Mouse (Mus musculus): ENCODE measurements around the gene Ntn1. TPM values are rescaled to one million over a fixed set of nuclear protein-coding genes. Genes with fewer than 3 reads are reported as not detected.
A peak's percentile ranks its signal among the peaks of the same experiment; 100 is the strongest.

Ntn1 gene
- polyA plus RNA-seq, 1 experiment, result 15.6 TPM

DNA sequence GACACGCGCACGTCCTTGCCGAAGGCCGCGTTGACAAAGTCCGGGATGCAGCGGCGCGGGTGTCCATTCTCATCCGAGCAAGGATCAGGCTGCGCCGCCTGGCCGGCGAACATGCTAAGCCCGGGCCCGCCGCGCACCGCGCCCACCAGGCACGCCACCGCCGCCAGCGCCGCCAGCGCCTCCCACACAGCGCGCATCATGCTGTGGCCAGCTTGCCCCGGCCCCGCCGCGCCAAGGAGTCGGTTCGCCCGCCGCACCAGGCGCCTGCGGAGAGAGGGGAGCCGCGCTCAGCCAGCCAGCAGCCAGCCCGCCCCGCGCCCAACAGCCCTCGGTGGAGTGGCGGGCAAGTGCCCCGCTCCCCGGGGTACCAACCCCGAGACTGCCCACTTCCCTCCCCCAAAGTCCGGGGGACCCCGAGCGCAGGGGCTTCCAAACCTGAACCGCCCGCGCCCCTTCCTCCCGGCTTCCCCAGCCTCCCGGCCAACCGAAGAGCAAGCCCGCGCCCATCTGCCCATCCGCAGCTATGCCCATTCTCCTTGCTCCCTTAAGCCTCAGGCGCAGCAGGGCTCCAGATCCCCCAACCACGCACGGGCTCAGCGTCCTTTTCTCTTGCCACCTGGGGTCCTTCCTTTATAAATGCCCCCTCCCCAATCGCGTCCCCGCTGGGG is 14.6 kb downstream of the Ntn1 start:
- H3ac ChIP-seq (ENCODE audit: control insufficient read depth, insufficient read length), result peak overlapping the region; percentile 75
- peak overlapping the region; percentile 47 for H3K4me3 ChIP-seq
- H3K79me2 ChIP-seq (ENCODE audit: control insufficient read depth, insufficient read depth), result peaks cover 4% of the 10 kb centered on the region
- peak overlapping the region; percentile 64 for H3K4me2 ChIP-seq (ENCODE audit: low read depth)
- no peak for TF ChIP-seq REST (IDR thresholded peaks at IDR 0.05; ENCODE audit: insufficient read depth, insufficient read length)
- TF ChIP-seq TCF12 (IDR thresholded peaks at IDR 0.05; ENCODE audit: insufficient read depth, poor library complexity, severe bottlenecking), result no peak
- TF ChIP-seq POLR2A (IDR thresholded peaks at IDR 0.05; ENCODE audit: insufficient read length, low read depth), result no peak
- no peak for TF ChIP-seq TCF3 (IDR thresholded peaks at IDR 0.05; ENCODE audit: insufficient read length, low read depth)
- TF ChIP-seq POLR2AphosphoS2 (IDR thresholded peaks at IDR 0.05; ENCODE audit: insufficient read length, low read depth), result no peak
- no peak for TF ChIP-seq SRF (IDR thresholded peaks at IDR 0.05; ENCODE audit: control insufficient read depth, insufficient read length, low read depth)
- no peak for TF ChIP-seq E2F4 (IDR thresholded peaks at IDR 0.05; ENCODE audit: insufficient read depth)
- TF ChIP-seq USF1 (IDR thresholded peaks at IDR 0.05; ENCODE audit: low read depth), result no peak
- no peak for TF ChIP-seq MYOD1 (IDR thresholded peaks at IDR 0.05; ENCODE audit: control insufficient read depth in 1 of 3, insufficient read length in 2 of 3, low read depth in 2 of 3)
- TF ChIP-seq MYOG (IDR thresholded peaks at IDR 0.05; ENCODE audit: control insufficient read depth in 1 of 3, insufficient read depth in 1 of 3, insufficient read length in 2 of 3, low read depth in 2 of 3), result no peak
- no peak for TF ChIP-seq CEBPB (IDR thresholded peaks at IDR 0.05; ENCODE audit: insufficient read depth, poor library complexity, severe bottlenecking)
- no peak for TF ChIP-seq MAX (IDR thresholded peaks at IDR 0.05; ENCODE audit: low read depth)
- H3K27me3 ChIP-seq (ENCODE audit: control insufficient read depth, insufficient read depth, insufficient read length), result no peaks in the 10 kb centered on the region
- H3K36me3 ChIP-seq (ENCODE audit: control insufficient read depth, insufficient read depth), result no peaks in the 10 kb centered on the region

DNA sequence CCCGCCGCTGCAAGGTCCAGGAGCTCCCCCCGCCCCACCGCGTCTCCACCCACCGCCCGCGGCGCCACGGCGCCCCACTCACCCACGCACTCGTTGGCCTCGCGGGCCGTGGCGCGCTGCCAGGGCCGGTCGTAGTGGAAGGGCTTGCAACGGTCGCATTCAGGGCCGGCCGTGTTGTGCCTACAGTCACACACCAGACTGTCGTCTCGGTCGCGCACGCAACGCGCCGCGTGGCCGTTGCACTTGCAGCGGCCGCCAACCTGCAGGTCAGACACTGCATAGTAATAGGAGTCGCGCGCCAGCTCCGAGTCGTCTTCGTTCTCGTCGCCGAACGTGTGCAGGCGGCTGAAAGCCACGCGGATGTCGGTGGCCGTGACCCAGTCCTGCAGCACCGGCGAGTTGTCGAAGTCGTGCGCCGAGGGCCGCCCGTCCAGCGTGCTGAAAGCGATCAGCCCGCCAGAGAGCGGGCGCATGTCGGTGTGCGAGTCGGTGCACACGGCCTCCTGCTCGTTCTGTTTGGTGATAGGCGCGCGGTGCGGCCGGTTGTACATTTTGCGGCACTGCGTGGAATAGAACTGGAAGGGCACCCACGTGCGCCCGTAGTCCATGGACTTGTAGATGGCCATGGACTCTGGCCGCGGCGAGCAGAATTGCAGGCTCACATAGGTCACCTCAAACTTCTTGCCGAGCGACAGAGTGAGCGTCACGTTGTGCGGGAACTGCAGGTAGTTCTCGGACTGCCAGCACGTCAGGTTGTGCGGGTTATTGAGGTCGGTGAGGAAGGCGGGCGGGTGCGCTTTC is 15.4 kb downstream of the Ntn1 start:
- no peak for TF ChIP-seq POLR2AphosphoS2 (IDR thresholded peaks at IDR 0.05; ENCODE audit: insufficient read length, low read depth)
- TF ChIP-seq TCF12 (IDR thresholded peaks at IDR 0.05; ENCODE audit: insufficient read depth, poor library complexity, severe bottlenecking), result no peak
- TF ChIP-seq CEBPB (IDR thresholded peaks at IDR 0.05; ENCODE audit: insufficient read depth, poor library complexity, severe bottlenecking), result no peak
- no peak for TF ChIP-seq REST (IDR thresholded peaks at IDR 0.05; ENCODE audit: insufficient read depth, insufficient read length)
- no peak for TF ChIP-seq MAX (IDR thresholded peaks at IDR 0.05; ENCODE audit: low read depth)
- TF ChIP-seq E2F4 (IDR thresholded peaks at IDR 0.05; ENCODE audit: insufficient read depth), result no peak
- TF ChIP-seq SRF (IDR thresholded peaks at IDR 0.05; ENCODE audit: control insufficient read depth, insufficient read length, low read depth), result no peak
- TF ChIP-seq MYOG (IDR thresholded peaks at IDR 0.05; ENCODE audit: control insufficient read depth in 1 of 3, insufficient read depth in 1 of 3, insufficient read length in 2 of 3, low read depth in 2 of 3), result no peak
- no peak for TF ChIP-seq USF1 (IDR thresholded peaks at IDR 0.05; ENCODE audit: low read depth)
- TF ChIP-seq MYOD1 (IDR thresholded peaks at IDR 0.05; ENCODE audit: control insufficient read depth in 1 of 3, insufficient read length in 2 of 3, low read depth in 2 of 3), result no peak
- TF ChIP-seq TCF3 (IDR thresholded peaks at IDR 0.05; ENCODE audit: insufficient read length, low read depth), result no peak
- peak overlapping the region; percentile 75 for H3ac ChIP-seq (ENCODE audit: control insufficient read depth, insufficient read length)
- peaks cover 4% of the 10 kb centered on the region for H3K79me2 ChIP-seq (ENCODE audit: control insufficient read depth, insufficient read depth)
- no peaks in the 10 kb centered on the region for H3K36me3 ChIP-seq (ENCODE audit: control insufficient read depth, insufficient read depth)
- H3K4me3 ChIP-seq, result peak overlapping the region; percentile 47
- no peaks in the 10 kb centered on the region for H3K27me3 ChIP-seq (ENCODE audit: control insufficient read depth, insufficient read depth, insufficient read length)
- peak overlapping the region; percentile 64 for H3K4me2 ChIP-seq (ENCODE audit: low read depth)

DNA sequence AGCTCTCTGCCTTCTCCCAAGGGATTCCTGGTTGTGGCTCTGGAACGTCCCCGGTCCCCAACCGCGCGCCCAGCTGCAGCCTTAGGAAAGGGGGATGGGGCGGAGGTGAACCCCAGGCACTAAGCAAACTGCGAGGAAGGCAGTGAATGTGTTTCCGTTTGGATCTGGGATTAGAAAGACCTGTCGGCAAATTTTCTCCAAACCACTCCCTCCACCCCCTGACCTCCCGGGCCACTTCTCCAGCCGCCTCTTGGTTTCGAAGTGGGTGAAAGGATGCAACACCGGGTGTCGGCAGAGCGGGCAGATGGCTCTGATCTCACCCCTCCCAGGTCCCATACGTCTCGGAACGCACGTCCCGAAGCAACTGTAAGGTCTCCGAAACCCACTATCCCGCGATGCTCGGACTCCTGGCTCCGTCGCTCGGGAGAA is 16.0 kb downstream of the Ntn1 start:
- TF ChIP-seq SRF (IDR thresholded peaks at IDR 0.05; ENCODE audit: control insufficient read depth, insufficient read length, low read depth) (no peak), MAX (IDR thresholded peaks at IDR 0.05; ENCODE audit: low read depth) (no peak), POLR2A (IDR thresholded peaks at IDR 0.05; ENCODE audit: insufficient read length, low read depth) (no peak), MYOD1 (IDR thresholded peaks at IDR 0.05; ENCODE audit: control insufficient read depth in 1 of 3, insufficient read length in 2 of 3, low read depth in 2 of 3) (no peak), E2F4 (IDR thresholded peaks at IDR 0.05; ENCODE audit: insufficient read depth) (no peak), POLR2AphosphoS2 (IDR thresholded peaks at IDR 0.05; ENCODE audit: insufficient read length, low read depth) (no peak), CEBPB (IDR thresholded peaks at IDR 0.05; ENCODE audit: insufficient read depth, poor library complexity, severe bottlenecking) (no peak), TCF12 (IDR thresholded peaks at IDR 0.05; ENCODE audit: insufficient read depth, poor library complexity, severe bottlenecking) (no peak), USF1 (IDR thresholded peaks at IDR 0.05; ENCODE audit: low read depth) (no peak), REST (IDR thresholded peaks at IDR 0.05; ENCODE audit: insufficient read depth, insufficient read length) (no peak), TCF3 (IDR thresholded peaks at IDR 0.05; ENCODE audit: insufficient read length, low read depth) (no peak), MYOG (IDR thresholded peaks at IDR 0.05; ENCODE audit: control insufficient read depth in 1 of 3, insufficient read depth in 1 of 3, insufficient read length in 2 of 3, low read depth in 2 of 3) (no peak)
- H3K4me3 ChIP-seq, result no peak overlapping the region
- H3K79me2 ChIP-seq (ENCODE audit: control insufficient read depth, insufficient read depth), result peaks cover 4% of the 10 kb centered on the region
- H3K27me3 ChIP-seq (ENCODE audit: control insufficient read depth, insufficient read depth, insufficient read length), result no peaks in the 10 kb centered on the region
- no peak overlapping the region for H3K4me2 ChIP-seq (ENCODE audit: low read depth)
- H3ac ChIP-seq (ENCODE audit: control insufficient read depth, insufficient read length), result no peak overlapping the region
- H3K36me3 ChIP-seq (ENCODE audit: control insufficient read depth, insufficient read depth), result no peaks in the 10 kb centered on the region

DNA sequence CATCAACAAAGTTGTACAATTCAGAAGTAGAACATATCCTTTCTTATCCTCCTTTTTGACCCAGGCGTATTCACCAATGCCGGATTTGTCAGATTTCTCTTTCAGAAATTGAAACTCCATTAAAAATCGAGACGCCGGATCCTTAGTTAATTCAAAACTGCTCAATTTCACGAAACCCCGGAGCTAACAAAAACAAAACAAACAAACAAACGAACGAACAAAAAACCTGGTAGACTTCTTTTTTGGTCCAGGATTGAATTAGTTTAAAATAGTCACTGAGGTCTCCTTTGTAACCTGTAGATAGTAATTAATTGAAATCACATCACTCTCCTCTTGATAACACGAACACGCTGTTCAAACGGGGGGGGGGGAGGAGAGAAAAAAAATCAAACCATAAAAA is 16.5 kb downstream of the Ntn1 start:
- Histone ChIP-seq H3ac (ENCODE audit: control insufficient read depth, insufficient read length) (no peak overlapping the region), H3K36me3 (ENCODE audit: control insufficient read depth, insufficient read depth) (no peaks in the 10 kb centered on the region), H3K4me3 (no peak overlapping the region), H3K79me2 (ENCODE audit: control insufficient read depth, insufficient read depth) (peaks cover 4% of the 10 kb centered on the region), H3K4me2 (ENCODE audit: low read depth) (no peak overlapping the region), H3K27me3 (ENCODE audit: control insufficient read depth, insufficient read depth, insufficient read length) (no peaks in the 10 kb centered on the region)
- TF ChIP-seq USF1 (IDR thresholded peaks at IDR 0.05; ENCODE audit: low read depth) (no peak), CEBPB (IDR thresholded peaks at IDR 0.05; ENCODE audit: insufficient read depth, poor library complexity, severe bottlenecking) (no peak), MYOG (IDR thresholded peaks at IDR 0.05; ENCODE audit: control insufficient read depth in 1 of 3, insufficient read depth in 1 of 3, insufficient read length in 2 of 3, low read depth in 2 of 3) (no peak), E2F4 (IDR thresholded peaks at IDR 0.05; ENCODE audit: insufficient read depth) (no peak), TCF12 (IDR thresholded peaks at IDR 0.05; ENCODE audit: insufficient read depth, poor library complexity, severe bottlenecking) (no peak), SRF (IDR thresholded peaks at IDR 0.05; ENCODE audit: control insufficient read depth, insufficient read length, low read depth) (no peak), MYOD1 (IDR thresholded peaks at IDR 0.05; ENCODE audit: control insufficient read depth in 1 of 3, insufficient read length in 2 of 3, low read depth in 2 of 3) (no peak), TCF3 (IDR thresholded peaks at IDR 0.05; ENCODE audit: insufficient read length, low read depth) (no peak), MAX (IDR thresholded peaks at IDR 0.05; ENCODE audit: low read depth) (no peak), POLR2AphosphoS2 (IDR thresholded peaks at IDR 0.05; ENCODE audit: insufficient read length, low read depth) (no peak), REST (IDR thresholded peaks at IDR 0.05; ENCODE audit: insufficient read depth, insufficient read length) (no peak), POLR2A (IDR thresholded peaks at IDR 0.05; ENCODE audit: insufficient read length, low read depth) (no peak)

All from myocyte (in vitro differentiated cells).